Mouse (Mus musculus) left cerebral cortex, postnatal 10 days (tissue): Measurements from ENCODE around the gene Ptp4a2. TPM values are rescaled to one million over a fixed set of nuclear protein-coding genes. Genes with fewer than 3 reads are reported as not detected.
"Not testable (repeated sequence)": the region's sequence is repeated elsewhere in the genome, so short reads cannot be mapped to it uniquely, and the experiment has no call there.

ENCODE experiments used
- DNase-seq, 2 experiments: peaks; one replicate each; pipeline ENCODE4 v3.0.0; 2021 to 2022; ENCODE audit warnings: low spot score in 2 of 2, mixed read lengths in 1 of 2; ENCODE audit errors: extremely low spot score in 1 of 2
- intact Hi-C: fragments of 180-260 bp; cut with DNase I; formaldehyde crosslinking; loops from one replicate; pipeline ENCODE4 v1.15.1; 2025
- total RNA-seq, 2 experiments: library from RNA; stranded (reverse); gene quantifications; 2 replicates each; pipeline ENCODE4 v1.2.3; 2021

Ptp4a2 gene
- 100 to 1,000 TPM; 123 to 131 TPM for total RNA-seq

DNA sequence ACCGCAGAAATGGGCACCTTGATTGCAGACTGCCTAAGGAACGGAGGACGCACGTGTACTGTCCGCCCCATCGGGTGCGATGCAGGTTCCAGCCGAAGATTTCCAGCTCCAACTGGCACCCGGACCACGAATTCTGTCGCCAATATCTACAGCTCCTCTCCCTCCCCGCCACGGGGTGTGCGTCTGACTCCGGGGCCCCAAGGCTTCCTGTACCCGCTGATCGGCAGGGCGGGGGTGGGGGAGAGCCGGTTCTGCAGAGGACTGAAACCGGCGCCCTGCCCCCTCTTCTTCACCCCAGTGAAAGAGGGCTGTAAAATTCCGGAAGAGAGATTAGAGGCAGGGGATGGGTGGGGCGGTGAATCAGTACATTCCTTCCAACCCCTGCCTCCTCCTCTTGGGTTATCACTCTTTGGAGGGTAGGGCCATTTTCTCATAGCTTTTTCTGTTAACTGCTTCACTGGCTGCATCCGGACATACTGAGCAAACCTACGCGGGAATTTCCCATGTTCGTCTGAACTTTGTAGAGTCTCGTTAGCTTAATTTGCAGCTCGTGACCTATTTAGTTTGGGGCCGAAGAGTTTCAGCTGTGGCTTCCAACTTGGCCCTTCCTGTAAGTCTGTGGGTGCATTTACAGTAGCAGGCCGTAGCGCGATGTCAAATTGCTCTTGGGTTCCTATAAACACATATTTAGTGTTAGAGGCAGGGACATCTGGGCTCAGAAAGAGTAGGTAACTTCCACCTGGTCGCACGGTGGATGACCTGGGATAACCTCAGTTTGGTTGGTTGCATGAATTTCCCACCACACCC lies at the start of gene Ptp4a2:
Gene Ptp4a2, plus strand, starts transcription at position 422 of the 807 bp plus-strand sequence.
- DNase-seq: peak in 1 of 2 experiments; percentile 74
- intact Hi-C loops: no loop called here

DNA sequence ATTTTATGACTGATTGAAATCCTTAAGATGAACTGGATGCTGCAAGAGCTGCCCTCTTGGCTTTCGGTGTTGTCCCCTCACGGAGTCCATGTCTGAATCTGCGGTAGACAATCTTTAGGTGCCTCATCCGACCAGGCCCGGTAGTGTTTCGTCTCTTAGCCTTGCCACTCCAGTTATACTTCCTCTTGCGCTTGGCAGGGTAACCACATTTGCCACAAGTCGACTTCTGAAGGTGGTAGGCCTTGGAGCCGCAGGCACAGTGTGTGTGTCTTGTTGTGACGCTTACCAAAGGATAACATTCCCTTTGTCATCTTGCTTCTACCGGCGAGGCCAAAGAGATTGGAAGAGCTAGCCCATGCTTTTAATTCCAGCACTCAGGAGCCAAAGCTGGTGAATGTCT lies 49.4 kb upstream of the Ptp4a2 start:
- DNase-seq: no peak
- intact Hi-C loops: no loop called here

DNA sequence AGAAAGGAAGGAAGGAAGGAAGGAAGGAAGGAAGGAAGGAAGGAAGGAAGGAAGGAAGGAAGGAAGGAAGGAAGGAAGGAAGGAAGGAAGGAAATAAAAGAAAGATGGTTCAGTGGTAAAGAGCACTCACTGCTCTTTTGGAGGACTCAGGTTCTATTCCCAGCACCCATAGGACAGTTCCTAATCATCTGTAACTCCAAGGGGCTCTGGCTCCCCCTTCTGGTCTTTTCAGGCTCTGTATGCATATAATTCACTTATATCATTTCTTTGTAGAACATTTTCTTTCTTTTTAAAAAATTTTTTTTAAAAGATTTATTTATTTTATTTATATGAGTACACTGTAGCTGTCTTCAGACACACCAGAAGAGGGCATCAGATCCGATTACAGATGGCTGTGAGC lies 48.5 kb upstream of the Ptp4a2 start:
- intact Hi-C loops, DNase-seq: not testable (repeated sequence)

- intact Hi-C loops: no loop called here
- no peak for DNase-seq
These were observed 45.7 kb upstream of the Ptp4a2 start for GRCm38 (mm10) chr4:129765351-129765750.

DNA sequence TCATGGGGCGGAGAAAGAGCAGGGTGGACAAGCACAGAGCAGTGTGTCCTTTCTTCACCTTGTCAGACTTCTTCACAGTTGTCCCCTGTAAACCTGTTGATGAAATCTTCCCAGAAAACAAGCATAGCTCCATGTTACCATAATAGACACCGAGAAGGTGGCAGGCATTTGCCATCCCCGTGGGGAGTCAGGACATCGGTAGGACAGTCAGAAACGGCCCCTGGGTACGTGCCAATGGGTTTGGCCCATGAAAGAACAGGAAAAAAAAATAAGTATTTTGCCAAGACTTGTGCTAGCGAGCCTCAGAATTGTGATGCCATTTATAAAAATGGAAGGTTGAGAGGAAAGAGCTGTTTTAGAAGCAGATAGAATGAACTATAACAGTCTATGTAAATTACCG lies 43.2 kb upstream of the Ptp4a2 start:
- intact Hi-C loops: no loop called here
- DNase-seq: peak in 1 of 2 experiments; percentile 28

GRCm38 (mm10) chr4:129768742-129769141 lies 42.3 kb upstream of the Ptp4a2 start:
- DNase-seq: not testable (repeated sequence)

GRCm38 (mm10) chr4:129770600-129770999 lies 40.4 kb upstream of the Ptp4a2 start:
- DNase-seq: no peak
- intact Hi-C loops: no loop called here

More at GRCm38 (mm10) chr4:129768742-129769141, 42.3 kb upstream of the Ptp4a2 start:
- intact Hi-C loops: not testable (repeated sequence)

- no peak for DNase-seq
- intact Hi-C loops: no loop called here
These were observed 39.7 kb upstream of the Ptp4a2 start for GRCm38 (mm10) chr4:129771314-129771671.

DNA sequence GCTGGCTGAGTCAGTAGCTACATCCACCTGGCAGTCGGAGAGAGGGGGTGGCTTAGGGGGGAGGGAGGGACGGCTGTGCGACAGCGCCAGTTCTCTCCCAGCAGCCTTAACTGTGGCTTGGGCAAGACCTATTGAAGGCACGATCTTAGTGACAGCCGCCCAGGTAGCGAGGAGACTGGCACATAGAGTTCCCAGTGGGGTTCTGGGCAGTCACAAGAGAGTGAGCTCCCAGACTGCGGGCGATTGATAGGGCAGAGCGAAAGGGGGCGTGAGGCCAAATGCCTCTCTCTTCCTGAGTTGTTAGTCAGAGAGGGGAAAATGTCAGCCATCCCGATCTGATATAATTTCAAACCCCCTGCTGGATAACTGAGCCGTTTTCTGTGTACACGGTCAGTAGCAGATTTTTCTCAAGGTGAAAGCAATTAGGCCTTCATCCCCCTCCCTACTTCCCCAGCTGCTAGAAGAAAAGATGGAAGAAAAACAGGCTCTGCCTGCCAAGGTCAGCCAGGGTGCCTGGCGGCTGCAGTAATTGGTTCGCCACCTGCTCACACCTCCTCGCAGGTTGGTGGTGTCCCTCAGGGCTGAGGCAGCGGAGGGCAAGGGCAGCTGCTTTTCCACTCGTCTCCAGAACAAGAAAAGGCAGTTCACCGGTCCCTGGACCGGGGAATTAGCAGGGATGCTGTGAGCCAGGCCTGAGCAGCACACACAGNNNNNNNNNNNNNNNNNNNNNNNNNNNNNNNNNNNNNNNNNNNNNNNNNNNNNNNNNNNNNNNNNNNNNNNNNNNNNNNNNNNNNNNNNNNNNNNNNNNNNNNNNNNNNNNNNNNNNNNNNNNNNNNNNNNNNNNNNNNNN lies 39.1 kb upstream of the Ptp4a2 start:
- peak in 1 of 2 experiments; percentile 32 for DNase-seq
- intact Hi-C loops: no loop called here

GRCm38 (mm10) chr4:129781881-129782675 lies 28.9 kb upstream of the Ptp4a2 start:
- DNase-seq: peak in 1 of 2 experiments; percentile 86
- intact Hi-C loops: no loop called here

GRCm38 (mm10) chr4:129782857-129783331 lies 28.1 kb upstream of the Ptp4a2 start:
- intact Hi-C loops: no loop called here
- DNase-seq: peak in 1 of 2 experiments; percentile 21

GRCm38 (mm10) chr4:129783506-129783905 lies 27.5 kb upstream of the Ptp4a2 start:
- intact Hi-C loops: no loop called here
- DNase-seq: no peak

- intact Hi-C loops: loop anchor here (2.0 to 5.0 kb wide), 3 partner anchors 37 to 302 kb away; partner anchors contain the start of gene Spocd1
These were observed 25.8 kb upstream of the Ptp4a2 start for GRCm38 (mm10) chr4:129785178-129785577.

GRCm38 (mm10) chr4:129788693-129789092 lies 22.3 kb upstream of the Ptp4a2 start:
- no peak for DNase-seq
- intact Hi-C loops: loop anchor here (5.0 kb wide), 2 partner anchors 34 to 299 kb away; no protein-coding TSS in a partner anchor

More at GRCm38 (mm10) chr4:129785178-129785577, 25.8 kb upstream of the Ptp4a2 start:
- peak; percentile 60 to 89 for DNase-seq

- intact Hi-C loops: loop anchor here (5.0 kb wide), 2 partner anchors 33 to 298 kb away; no protein-coding TSS in a partner anchor
- no peak for DNase-seq
These were observed 21.4 kb upstream of the Ptp4a2 start for GRCm38 (mm10) chr4:129789635-129790034.

- intact Hi-C loops: no loop called here
- no peak for DNase-seq
These were observed 20.5 kb upstream of the Ptp4a2 start for GRCm38 (mm10) chr4:129790475-129790874.

GRCm38 (mm10) chr4:129791399-129791798 lies 19.6 kb upstream of the Ptp4a2 start:
- no peak for DNase-seq
- intact Hi-C loops: no loop called here

- no peak for DNase-seq
- intact Hi-C loops: no loop called here
These were observed 18.3 kb upstream of the Ptp4a2 start for GRCm38 (mm10) chr4:129792666-129793202.
